Mouse (Mus musculus): ENCODE results near the gene Cnmd. TPM values are rescaled to one million over a fixed set of nuclear protein-coding genes. Genes with fewer than 3 reads are reported as not detected.

Gene Cnmd
- total RNA-seq, 4 experiments from 2014 or later: 0.22 to 0.94 (median 0.83) TPM; not detected in 1

Other genes with a start within 250 kb of the Cnmd start
- gene Kbtbd7, start 235.7 kb downstream of the Cnmd start, total RNA-seq (2022): 1 to 10 TPM; 5.2 to 6.9 (median 6.0) TPM
- gene Kbtbd6, start 210.3 kb downstream of the Cnmd start, total RNA-seq (2022): not detected
- 1 to 10 TPM; 3.0 to 4.3 (median 4.0) TPM for gene Elf1, start 181.0 kb downstream of the Cnmd start, total RNA-seq (2022)
- gene Wbp4, start 180.7 kb downstream of the Cnmd start, total RNA-seq (2022): 10 to 100 TPM; 18.1 to 23.2 (median 20.3) TPM
- gene Sugt1, start 74.5 kb downstream of the Cnmd start, total RNA-seq (2022): 100 to 1,000 TPM in 2 of 4 experiments, 10 to 100 TPM in 2; 89.1 to 121 (median 109) TPM
- gene Pcdh8, start 109.1 kb upstream of the Cnmd start, total RNA-seq (2022): not detected

Measured in gastrocnemius, adult 8-10 months (tissue).